Mouse (Mus musculus): Measurements from ENCODE around the gene Spata32. TPM values are rescaled to one million over a fixed set of nuclear protein-coding genes. Genes with fewer than 3 reads are reported as not detected.

The Spata32 gene
- polyA plus RNA-seq (2015; fragmentation: Nextera tagmentation; extraction: Ambion mirVana), result not detected in 2 replicates

DNA sequence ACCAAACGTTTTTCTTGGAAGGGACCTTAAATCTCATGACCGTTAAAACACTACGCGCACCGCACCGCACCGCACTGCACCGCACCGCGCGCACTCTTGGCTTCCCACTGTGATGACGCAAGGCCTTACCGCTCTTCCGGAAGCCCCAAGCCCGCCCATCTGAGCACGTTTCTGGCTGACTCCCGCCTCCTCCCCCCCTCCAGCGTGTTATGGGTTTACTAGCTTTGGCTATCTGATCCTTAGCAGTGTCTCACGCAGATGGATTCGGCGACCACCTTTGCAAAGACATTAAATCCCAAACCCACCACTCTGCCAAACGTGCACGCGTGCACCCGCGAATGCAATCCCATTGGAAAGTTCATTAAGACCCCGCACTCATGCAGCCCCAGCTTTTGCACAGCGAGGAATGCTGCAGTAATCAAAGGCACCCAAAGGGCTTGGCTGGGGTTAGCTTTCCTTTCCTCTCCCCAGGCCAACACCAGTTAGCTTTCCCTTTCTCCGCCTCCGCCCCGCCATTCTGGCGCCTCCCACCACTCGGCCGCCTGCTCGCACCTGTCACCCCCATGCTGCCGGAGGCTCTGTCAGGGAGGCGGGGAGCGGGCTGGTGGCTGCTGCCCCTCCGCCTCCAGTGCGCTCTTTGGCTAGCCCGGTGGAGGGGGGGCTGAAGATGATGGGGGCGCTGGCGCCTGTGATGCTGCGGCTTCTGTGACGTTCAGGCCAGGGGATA lies at the start of gene Spata32:
Gene Spata32 (minus strand): TSS at position 643 of the 727 bp plus-strand sequence.
- Histone ChIP-seq H3K27ac (peak within 1 kb of the TSS; percentile 57), H3K9me3 (replicated peaks) (no peaks in the 10 kb centered on the region), H3K36me3 (peaks cover 27% of the 10 kb centered on the region), H3K27me3 (peaks cover 9% of the 10 kb centered on the region; the same call in 1 of the 2 replicates), H3K4me1 (peaks cover 12% of the 10 kb centered on the region), H3K9ac (peak within 1 kb of the TSS; percentile 44), H3K4me2 (peak within 1 kb of the TSS; percentile 78), H3K4me3 (replicated peaks) (peak within 1 kb of the TSS; percentile 48)
- peak; percentile 76 for ATAC-seq (replicated peaks; ENCODE audit: low FRiP score)
- WGBS, result under 1% methylated on average over 45 of the region's 45 CpGs

DNA sequence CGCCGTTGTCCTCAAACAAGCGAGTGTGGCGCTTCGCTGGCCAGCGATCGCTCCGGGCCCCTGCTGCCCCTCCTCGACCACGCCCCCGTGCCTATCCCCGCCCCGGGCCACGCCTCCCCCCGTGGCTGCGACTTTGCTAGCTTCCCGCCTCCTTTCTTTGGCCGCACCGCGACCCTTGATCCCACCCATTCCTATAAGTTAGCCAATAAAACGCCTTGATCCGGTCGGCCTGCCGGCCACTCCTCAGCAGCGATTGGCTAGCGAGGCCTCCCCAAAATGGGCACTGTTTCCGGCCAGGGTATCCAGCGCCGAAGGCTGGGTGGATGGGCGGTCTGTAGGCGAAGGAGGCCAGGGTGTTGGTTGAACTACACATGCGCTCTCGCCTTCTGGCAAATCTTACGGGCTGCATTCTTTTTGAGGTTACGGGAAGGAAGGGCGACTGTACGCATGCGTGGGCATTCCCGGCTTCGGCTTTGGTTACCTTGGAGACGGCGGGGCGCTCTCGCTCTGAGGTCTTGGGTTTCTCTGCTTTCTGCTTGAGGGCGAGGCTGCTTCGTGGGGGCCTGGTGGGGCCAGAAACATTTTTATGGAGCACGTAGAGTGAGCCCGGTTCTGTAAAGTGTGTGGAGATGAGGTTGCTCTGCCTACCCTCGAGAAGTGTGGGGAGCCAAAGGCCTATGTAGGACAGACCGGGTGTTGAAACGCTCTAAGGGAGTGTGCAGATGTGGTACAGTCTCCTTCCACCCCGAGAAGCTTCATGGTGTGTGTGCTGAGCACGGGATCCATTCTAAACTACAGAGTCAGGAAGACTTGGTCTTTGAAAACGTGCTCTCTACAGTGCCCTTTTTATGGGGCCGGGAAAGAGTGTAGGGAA lies 49.4 kb upstream of the Spata32 start, which contains the start of gene Map3k14:
Gene Map3k14 (minus strand): TSS at position 127 of the 874 bp plus-strand sequence.
- no peaks in the 10 kb centered on the region for H3K36me3 ChIP-seq
- H3K9me3 ChIP-seq (replicated peaks), result no peaks in the 10 kb centered on the region
- H3K4me2 ChIP-seq, result peak within 1 kb of the TSS; percentile 78
- under 1% methylated on average over 55 of the region's 55 CpGs for WGBS
- H3K9ac ChIP-seq, result peak within 1 kb of the TSS; percentile 77
- H3K4me3 ChIP-seq (replicated peaks), result peak within 1 kb of the TSS; percentile 70
- ATAC-seq (replicated peaks; ENCODE audit: low FRiP score), result peak; percentile 99
- no peaks in the 10 kb centered on the region for H3K27me3 ChIP-seq
- H3K27ac ChIP-seq, result peak within 1 kb of the TSS; percentile 91
- H3K4me1 ChIP-seq, result peaks cover 77% of the 10 kb centered on the region

DNA sequence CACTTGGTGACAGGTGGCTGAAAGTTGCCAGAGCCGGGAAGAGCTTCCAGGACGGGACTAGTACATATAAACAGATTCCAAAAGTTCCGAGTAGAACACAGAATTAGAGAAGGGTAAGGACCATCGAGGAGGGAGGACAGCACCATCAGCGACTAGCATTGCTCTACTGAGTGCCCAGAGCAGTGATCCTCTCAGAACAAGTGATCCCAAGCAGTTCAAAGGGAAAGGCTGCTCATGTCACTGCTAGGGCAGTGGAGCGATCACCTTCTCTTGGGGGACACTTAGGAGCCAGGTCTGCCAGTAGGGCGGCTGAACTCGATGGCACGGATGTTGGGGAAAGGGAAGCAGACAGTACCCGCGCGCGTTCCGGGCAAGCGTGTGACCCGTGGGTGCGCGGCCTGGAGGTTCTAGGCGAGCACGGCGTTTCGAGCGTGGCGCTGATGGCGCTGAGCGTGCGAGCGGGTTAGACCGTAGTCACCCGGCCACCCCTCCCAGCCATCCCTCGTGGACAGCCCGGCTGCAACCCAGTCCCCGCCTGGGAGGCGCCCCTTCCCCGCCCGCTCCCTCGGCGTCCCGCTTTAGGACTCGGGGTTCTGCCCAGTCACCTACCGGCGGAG lies 48.6 kb upstream of the Spata32 start:
- peak; percentile 9; the same call in 1 of the 2 replicates for ATAC-seq (replicated peaks; ENCODE audit: low FRiP score)
- peak overlapping the region; percentile 77 for H3K9ac ChIP-seq
- H3K27me3 ChIP-seq, result no peaks in the 10 kb centered on the region
- no peaks in the 10 kb centered on the region for H3K36me3 ChIP-seq
- peak overlapping the region; percentile 70 for H3K4me3 ChIP-seq (replicated peaks)
- no peaks in the 10 kb centered on the region for H3K9me3 ChIP-seq (replicated peaks)
- peak overlapping the region; percentile 91 for H3K27ac ChIP-seq
- WGBS, result under 1% methylated on average over 42 of the region's 42 CpGs
- peaks cover 77% of the 10 kb centered on the region for H3K4me1 ChIP-seq
- peak overlapping the region; percentile 78 for H3K4me2 ChIP-seq

DNA sequence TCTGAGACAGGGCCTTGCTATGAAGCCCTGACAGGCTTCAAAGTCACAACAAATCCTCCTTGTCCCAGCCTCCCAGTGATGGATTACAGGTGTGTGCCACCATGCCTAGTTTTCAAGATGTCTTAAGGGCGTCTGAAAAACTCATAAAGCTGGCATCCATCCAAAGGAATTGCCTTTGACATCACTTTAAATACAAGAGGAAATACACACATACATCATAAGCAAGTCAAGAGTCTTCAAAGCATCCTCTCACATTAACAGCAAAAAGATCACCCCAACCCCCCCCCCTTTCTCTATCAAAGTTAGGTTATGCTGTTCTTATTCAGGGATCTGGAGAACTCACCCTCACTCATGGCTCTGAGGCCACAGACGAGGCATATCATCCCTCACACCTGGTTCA lies 47.6 kb upstream of the Spata32 start:
- Histone ChIP-seq H3K9ac (no peak overlapping the region), H3K4me3 (replicated peaks) (peak overlapping the region; percentile 70), H3K36me3 (no peaks in the 10 kb centered on the region), H3K27me3 (no peaks in the 10 kb centered on the region), H3K9me3 (replicated peaks) (no peaks in the 10 kb centered on the region), H3K27ac (no peak overlapping the region), H3K4me2 (peak overlapping the region; percentile 78), H3K4me1 (peaks cover 77% of the 10 kb centered on the region)
- no peak for ATAC-seq (replicated peaks; ENCODE audit: low FRiP score)
- WGBS, result 39% methylated on average over 2 of the region's 2 CpGs

DNA sequence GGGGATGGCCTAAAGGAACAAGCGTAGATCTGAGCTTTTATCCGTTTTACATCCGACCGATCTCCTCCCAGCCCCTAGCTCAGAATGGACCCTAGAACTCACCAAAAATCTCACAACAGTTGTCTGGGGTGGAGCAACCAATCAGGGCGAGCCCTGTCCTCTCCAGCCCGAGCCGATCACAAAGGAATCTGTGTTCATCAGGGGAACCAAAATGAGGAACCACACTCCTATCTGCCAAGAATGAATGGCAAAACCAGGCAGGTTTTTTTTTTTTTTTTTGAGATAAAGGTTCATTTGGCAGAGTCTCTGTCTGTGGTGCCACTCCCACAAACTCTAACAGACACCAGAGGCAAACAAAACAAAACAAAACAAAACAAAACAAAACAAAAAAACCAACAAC lies 47.0 kb upstream of the Spata32 start:
- Histone ChIP-seq H3K9me3 (replicated peaks) (no peaks in the 10 kb centered on the region), H3K27me3 (no peaks in the 10 kb centered on the region), H3K9ac (no peak overlapping the region), H3K36me3 (no peaks in the 10 kb centered on the region), H3K4me3 (replicated peaks) (0 out of 2 replicates have a peak overlapping the region, but pooled peaks have one; percentile 9), H3K4me2 (peak overlapping the region; percentile 78), H3K4me1 (peaks cover 77% of the 10 kb centered on the region), H3K27ac (peak overlapping the region; percentile 69; the same call in 1 of the 2 replicates)
- 56% methylated on average over 7 of the region's 7 CpGs for WGBS
- ATAC-seq (replicated peaks; ENCODE audit: low FRiP score), result no peak

DNA sequence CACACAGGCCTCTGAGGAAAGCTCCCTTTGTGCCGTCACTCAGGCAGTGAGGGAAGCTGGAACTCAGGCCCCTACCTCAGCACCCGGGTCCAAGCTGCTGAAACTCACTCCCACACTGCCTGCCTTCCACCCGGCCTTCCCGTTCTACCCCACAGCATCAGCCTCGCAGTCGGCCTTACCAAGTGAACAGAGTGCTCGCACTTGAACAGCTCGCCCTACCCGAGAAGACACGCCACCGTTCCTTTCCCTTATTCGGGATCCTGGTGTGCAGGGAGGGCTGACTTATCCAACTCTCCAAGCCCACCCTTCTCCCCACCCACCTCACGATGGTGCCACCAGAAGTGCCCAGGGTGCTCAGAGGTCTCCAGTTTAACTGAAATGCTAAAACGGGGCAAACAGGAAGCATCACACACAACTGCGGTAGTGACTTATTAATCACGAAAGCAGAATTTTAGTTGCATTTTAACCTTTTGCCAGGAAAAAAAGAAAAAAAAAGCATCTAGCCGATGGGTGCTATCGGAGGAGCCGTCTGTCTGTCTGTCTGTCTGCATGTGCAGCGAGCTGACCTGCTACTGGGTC lies 46.3 kb upstream of the Spata32 start:
- Histone ChIP-seq H3K4me3 (replicated peaks) (peak overlapping the region; percentile 9; the same call in 1 of the 2 replicates), H3K36me3 (no peaks in the 10 kb centered on the region), H3K4me2 (peak overlapping the region; percentile 78), H3K27ac (peak overlapping the region; percentile 69), H3K4me1 (peaks cover 84% of the 10 kb centered on the region), H3K9ac (peak overlapping the region; percentile 1; the same call in 1 of the 2 replicates), H3K27me3 (no peaks in the 10 kb centered on the region), H3K9me3 (replicated peaks) (no peaks in the 10 kb centered on the region)
- WGBS, result 65% methylated on average over 20 of the region's 20 CpGs
- no peak for ATAC-seq (replicated peaks; ENCODE audit: low FRiP score)

DNA sequence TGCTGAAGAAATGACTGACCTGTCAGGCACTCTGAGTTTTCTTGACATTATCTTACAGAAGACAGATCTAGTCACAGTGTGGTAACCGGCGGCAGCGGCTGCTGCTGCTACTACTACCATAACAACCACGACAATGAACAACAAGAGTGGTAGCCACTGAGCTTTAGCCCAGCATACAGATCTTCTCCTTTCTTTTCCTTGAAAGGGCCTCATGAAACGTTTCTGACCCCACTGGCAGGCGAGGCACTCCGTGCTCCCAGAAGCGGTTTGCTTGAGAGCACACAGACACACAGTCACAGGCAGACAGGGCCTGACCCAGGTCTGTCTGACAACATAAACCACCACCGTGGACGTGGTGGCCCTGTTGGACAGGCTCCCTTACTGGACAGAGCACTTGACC lies 45.3 kb upstream of the Spata32 start:
- ATAC-seq (replicated peaks; ENCODE audit: low FRiP score), result no peak
- no peak overlapping the region for H3K4me3 ChIP-seq (replicated peaks)
- WGBS, result 35% methylated on average over 10 of the region's 10 CpGs
- H3K9me3 ChIP-seq (replicated peaks), result no peaks in the 10 kb centered on the region
- H3K36me3 ChIP-seq, result no peaks in the 10 kb centered on the region
- H3K4me1 ChIP-seq, result peaks cover 88% of the 10 kb centered on the region
- peak overlapping the region; percentile 78 for H3K4me2 ChIP-seq
- peak overlapping the region; percentile 69; the same call in 1 of the 2 replicates for H3K27ac ChIP-seq
- H3K27me3 ChIP-seq, result no peaks in the 10 kb centered on the region
- no peak overlapping the region for H3K9ac ChIP-seq

DNA sequence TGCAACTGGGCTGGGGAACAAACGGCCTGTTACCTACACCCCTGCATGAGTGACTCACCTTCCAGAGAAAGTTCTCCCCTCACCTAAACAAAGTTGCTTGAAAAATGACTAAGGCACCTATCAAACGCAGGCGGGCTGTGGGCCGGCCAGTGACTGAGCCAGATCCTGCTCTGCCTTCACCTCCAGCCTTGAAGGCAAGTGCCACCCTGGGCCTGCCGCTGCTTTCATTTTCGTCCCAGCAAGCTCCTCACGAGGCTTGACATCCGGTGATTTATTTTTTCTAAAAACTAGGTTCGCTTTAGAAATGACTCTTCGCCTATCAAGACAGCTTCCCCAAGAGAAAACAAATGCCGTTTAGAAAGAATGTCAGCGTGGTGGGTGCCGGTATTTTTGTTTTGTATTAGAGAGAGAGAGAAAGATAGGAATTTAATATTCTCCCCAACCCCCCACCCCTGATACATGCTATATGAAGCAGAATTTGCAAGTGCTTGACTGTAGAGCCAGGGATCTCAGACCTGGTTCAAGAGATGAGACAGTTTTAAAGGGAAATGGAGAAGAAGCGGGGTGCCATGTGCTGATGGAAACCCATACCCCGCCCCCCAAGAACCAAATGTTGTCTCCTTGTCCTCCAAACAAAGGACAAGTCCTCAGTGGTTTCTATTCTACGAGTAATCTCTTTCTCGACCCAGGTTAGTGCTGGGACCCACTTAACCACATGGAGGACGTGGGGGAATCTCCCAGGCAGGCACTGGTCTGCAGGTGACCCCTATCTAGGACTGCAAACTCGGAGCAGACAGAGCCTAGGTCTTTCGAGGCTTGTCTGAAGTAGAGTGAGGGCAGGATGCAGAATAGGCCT lies 44.4 kb upstream of the Spata32 start:
- no peaks in the 10 kb centered on the region for H3K9me3 ChIP-seq (replicated peaks)
- WGBS, result 54% methylated on average over 20 of the region's 20 CpGs
- no peak overlapping the region for H3K4me3 ChIP-seq (replicated peaks)
- no peak overlapping the region for H3K9ac ChIP-seq
- no peak for ATAC-seq (replicated peaks; ENCODE audit: low FRiP score)
- H3K27ac ChIP-seq, result peak overlapping the region; percentile 69
- H3K4me1 ChIP-seq, result peaks cover 84% of the 10 kb centered on the region
- H3K36me3 ChIP-seq, result no peaks in the 10 kb centered on the region
- H3K27me3 ChIP-seq, result no peaks in the 10 kb centered on the region
- H3K4me2 ChIP-seq, result peak overlapping the region; percentile 39

DNA sequence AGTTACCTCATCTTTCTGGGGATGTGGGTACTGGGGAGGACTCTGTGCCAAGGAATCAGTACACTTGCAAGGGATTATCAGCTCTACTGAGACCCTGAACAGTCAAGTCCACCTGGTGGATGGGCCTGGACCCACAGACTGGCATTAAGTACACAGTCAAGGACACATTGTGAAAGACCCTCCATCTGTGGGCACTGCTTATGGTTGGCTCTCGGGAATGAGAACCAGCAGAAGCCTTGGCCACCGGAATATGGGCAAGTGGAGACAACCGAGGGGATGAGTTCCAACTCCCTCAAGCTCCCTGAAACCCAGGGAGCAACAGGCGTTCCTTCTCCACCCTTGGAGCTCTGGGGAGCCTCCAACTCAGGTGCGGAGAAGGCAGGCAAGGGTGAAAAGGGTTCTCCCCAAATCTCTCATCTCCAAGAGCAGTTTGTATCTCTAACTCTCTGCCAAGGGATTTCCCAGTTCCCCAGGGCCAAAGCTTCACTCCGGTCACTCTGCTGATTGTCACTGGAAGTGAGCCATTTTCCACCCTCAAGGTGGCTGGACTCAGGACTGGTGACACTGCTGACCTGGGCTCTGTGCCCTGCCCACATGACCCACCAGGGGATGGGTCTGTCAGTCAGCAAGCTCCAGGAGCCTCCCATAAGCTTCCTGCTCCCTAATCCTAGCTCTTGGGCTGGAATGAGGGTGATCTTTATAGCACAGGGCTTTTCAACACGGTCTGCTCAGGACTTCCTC lies 43.6 kb upstream of the Spata32 start:
- 77% methylated on average over 7 of the region's 7 CpGs for WGBS
- no peak overlapping the region for H3K9ac ChIP-seq
- H3K36me3 ChIP-seq, result no peaks in the 10 kb centered on the region
- no peak for ATAC-seq (replicated peaks; ENCODE audit: low FRiP score)
- no peaks in the 10 kb centered on the region for H3K27me3 ChIP-seq
- no peak overlapping the region for H3K4me3 ChIP-seq (replicated peaks)
- no peaks in the 10 kb centered on the region for H3K9me3 ChIP-seq (replicated peaks)
- peaks cover 84% of the 10 kb centered on the region for H3K4me1 ChIP-seq
- H3K27ac ChIP-seq, result peak overlapping the region; percentile 67
- H3K4me2 ChIP-seq, result peak overlapping the region; percentile 39

DNA sequence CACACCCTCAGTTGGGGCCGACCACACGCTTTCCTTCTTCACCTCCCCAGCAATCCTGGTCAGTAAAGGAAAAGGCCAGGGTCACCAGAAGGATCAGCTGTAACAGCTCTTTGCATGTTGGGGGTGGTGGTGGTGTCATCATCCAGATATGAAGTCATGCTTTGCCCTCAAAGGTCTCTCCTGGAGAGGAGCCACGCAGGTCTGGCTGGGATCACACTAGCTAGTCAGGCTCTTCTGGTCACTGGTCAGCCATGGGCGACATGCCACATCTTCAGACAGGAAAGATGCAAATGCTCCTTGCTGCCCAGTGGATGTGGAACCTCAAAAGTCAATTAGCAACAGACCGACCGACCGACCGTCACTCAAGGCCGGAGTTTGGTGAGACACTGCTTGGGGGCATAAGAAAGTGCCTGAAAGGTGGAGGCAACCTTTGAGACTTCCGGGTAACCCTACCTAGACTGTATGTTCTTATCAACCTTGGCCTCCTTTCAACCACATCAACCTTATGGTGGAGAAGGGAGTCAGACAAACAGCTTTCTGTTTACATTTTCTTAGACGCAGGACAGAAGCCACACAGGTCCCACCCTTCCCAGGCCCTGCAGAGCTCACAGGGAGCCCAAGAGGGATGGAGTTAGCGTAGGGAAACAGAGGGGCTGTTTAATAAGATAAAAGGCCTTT lies 42.4 kb upstream of the Spata32 start:
- H3K27ac ChIP-seq, result peak overlapping the region; percentile 59
- no peaks in the 10 kb centered on the region for H3K36me3 ChIP-seq
- no peaks in the 10 kb centered on the region for H3K27me3 ChIP-seq
- H3K4me3 ChIP-seq (replicated peaks), result no peak overlapping the region
- H3K4me2 ChIP-seq, result no peak overlapping the region
- no peaks in the 10 kb centered on the region for H3K9me3 ChIP-seq (replicated peaks)
- WGBS, result 59% methylated on average over 12 of the region's 12 CpGs
- H3K9ac ChIP-seq, result no peak overlapping the region
- no peak for ATAC-seq (replicated peaks; ENCODE audit: low FRiP score)
- peaks cover 73% of the 10 kb centered on the region for H3K4me1 ChIP-seq
